Mouse (Mus musculus): ENCODE results near the gene Abcc10. TPM values are rescaled to one million over a fixed set of nuclear protein-coding genes. Genes with fewer than 3 reads are reported as not detected.

Abcc10 gene
- polyA plus RNA-seq, 1 experiment from 2014 or later, result 9.1 TPM

DNA sequence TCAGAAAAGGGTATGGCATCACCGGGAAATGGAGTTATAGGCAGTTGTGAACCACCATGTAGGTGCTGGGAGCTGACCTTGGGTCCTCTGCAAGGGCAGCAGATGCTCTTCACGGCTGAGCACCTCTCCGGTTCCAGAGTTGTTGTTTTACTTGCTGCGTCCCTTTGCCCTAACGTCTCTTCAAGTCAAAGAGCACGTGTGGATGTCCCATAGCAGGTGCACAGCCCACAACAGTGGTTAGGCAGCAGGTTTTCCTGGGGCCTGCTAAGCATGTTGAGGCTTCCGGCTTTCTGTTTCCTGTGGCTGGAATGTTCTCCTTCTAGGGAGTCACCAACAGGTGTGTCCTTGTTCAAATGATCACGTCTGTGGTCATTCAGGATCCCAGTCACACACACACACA lies 44.2 kb downstream of the Abcc10 start:
- WGBS, result 87% methylated on average over 8 of the region's 8 CpGs
- Histone ChIP-seq H3K9me3 (no peaks in the 10 kb centered on the region), H3K4me1 (replicated peaks) (peaks cover 28% of the 10 kb centered on the region), H3K4me3 (replicated peaks) (no peak overlapping the region), H3K4me2 (replicated peaks) (no peak overlapping the region), H3K27ac (no peak overlapping the region), H3K27me3 (no peaks in the 10 kb centered on the region), H3K9ac (replicated peaks) (no peak overlapping the region), H3K36me3 (0 out of 2 replicates have a peak, but pooled peaks cover 6% of the 10 kb centered on the region)
- ATAC-seq, result no peak

DNA sequence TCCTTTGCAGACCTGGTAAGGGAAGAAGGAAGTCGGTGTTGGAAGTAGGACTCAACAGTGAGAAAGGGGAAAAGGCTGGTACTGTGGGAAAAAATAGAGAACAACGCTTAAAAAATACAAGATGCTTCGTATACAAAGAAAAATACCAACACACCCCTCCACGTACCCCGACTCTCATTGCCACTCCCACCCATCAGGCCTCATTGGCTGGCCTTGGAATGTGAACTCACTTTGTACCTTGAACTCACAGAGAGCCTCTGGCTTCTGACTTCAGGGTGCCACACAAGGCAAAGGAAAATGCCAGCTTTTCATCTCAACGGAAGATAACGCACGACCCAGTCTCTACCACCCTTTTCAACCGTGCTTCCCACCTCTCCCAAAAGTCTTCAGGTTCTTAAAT lies 45.0 kb downstream of the Abcc10 start:
- Histone ChIP-seq H3K36me3 (peaks cover 12% of the 10 kb centered on the region), H3K27ac (0 out of 2 replicates have a peak overlapping the region, but pooled peaks have one; percentile 14), H3K27me3 (no peaks in the 10 kb centered on the region), H3K4me1 (replicated peaks) (peaks cover 28% of the 10 kb centered on the region), H3K4me3 (replicated peaks) (peak overlapping the region; percentile 56), H3K4me2 (replicated peaks) (peak overlapping the region; percentile 91), H3K9me3 (no peaks in the 10 kb centered on the region), H3K9ac (replicated peaks) (no peak overlapping the region; the same call in 1 of the 2 replicates)
- ATAC-seq, result no peak
- WGBS, result 26% methylated on average over 9 of the region's 9 CpGs

DNA sequence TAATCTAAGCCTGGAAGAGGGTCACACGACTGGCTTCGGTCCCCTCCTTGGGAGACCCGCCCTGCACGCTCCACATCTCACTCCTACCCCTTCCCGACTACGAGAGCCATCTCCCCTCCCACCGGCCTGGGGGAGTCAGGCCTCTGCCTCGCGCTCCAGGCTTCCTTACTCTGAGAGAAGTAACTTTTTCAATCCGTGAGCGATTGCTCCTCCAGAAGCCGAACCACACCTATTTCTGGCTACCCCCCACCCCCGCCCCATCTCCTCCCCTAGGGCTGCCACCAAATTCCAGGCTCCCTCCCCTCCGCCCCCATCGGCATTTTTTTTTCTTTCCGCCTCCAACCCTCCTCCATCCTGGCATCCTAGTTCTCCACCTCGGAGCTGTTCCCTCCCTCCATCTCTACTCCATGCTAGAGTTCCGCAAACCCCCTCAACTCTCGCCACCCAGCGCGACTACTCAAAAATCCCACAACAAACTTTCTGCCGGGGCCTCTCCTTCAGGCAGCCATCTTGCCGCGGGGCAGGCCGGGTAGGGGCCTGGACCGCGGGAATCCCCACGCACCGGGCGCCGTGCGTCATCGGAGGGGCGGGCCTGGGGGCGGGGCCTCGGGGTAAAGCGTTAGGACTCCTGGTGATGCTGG lies 45.5 kb downstream of the Abcc10 start, which contains the start of gene Tjap1:
TSS of gene Tjap1 (minus strand) at position 544 of the 641 bp plus-strand sequence.
- H3K27me3 ChIP-seq, result no peaks in the 10 kb centered on the region
- WGBS, result under 1% methylated on average over 37 of the region's 37 CpGs
- H3K9ac ChIP-seq (replicated peaks), result peak within 1 kb of the TSS; percentile 78

DNA sequence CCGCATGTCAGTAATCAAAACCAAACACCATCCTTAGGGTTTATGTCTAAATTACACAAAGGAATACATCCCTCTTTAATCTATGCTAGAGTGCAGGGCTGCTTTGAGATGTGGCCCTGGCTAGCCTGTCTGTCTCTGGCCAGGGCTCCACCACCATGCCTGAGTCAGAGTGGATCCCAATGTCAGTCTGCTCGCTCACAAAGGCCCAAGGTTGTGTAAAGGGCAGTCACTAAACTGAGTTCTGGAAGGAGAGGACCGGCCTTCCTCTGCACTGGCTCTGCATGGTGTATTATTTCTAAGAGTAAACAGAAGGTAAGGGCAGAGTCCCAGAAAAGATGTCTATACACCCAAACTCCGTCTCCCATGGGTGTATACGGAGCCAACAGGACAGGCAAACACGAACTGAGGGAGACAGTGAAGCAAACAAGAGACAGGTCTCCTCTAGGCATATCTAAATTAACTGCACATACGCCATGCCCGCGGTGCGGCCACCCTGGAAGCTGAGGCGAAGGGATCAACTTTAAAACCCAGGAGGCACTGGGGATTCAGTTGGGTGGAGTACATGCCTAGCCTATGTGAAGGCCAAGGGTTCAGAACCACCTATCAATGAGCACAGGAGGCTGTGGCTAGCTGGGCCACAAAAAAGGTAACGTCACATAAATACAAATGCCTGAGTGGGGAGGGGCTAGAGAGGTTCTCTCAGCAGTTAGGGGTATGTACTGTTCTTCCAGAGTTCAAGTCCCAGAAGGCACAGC lies 50.0 kb downstream of the Abcc10 start:
- H3K27ac ChIP-seq, result no peak overlapping the region
- H3K9me3 ChIP-seq, result no peaks in the 10 kb centered on the region
- H3K36me3 ChIP-seq, result peaks cover 19% of the 10 kb centered on the region
- ATAC-seq, result no peak
- WGBS, result 91% methylated on average over 12 of the region's 12 CpGs
- no peak overlapping the region for H3K4me2 ChIP-seq (replicated peaks)
- H3K9ac ChIP-seq (replicated peaks), result no peak overlapping the region
- H3K4me3 ChIP-seq (replicated peaks), result no peak overlapping the region
- peaks cover 18% of the 10 kb centered on the region for H3K4me1 ChIP-seq (replicated peaks)
- no peaks in the 10 kb centered on the region for H3K27me3 ChIP-seq

More for the DNA sequence above, 45.5 kb downstream of the Abcc10 start, which contains the start of gene Tjap1:
- H3K36me3 ChIP-seq, result peaks cover 16% of the 10 kb centered on the region
- peak within 1 kb of the TSS; percentile 56 for H3K4me3 ChIP-seq (replicated peaks)
- peak within 1 kb of the TSS; percentile 14; the same call in 1 of the 2 replicates for H3K27ac ChIP-seq
- ATAC-seq, result peak; percentile 97
- peaks cover 24% of the 10 kb centered on the region for H3K4me1 ChIP-seq (replicated peaks)
- H3K4me2 ChIP-seq (replicated peaks), result peak within 1 kb of the TSS; percentile 91
- H3K9me3 ChIP-seq, result no peaks in the 10 kb centered on the region

DNA sequence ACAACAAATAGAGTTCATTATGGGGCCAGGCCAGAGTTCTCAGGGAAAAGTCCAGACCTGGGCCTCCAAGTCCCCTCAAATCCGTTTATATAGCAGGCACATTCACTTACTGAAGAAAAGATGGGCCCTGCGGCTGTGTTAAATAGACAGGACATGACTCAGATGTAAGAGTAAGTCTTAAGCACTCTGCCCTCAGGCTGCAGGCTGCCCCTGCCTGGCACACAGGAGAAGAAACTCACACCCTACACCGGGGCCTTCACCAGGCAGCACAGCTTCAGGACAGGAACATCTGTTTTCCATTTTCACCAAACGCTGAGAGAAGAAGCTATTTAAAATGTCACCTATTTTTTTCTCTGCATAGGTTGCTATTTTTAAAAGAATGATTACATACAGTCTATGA lies 50.6 kb downstream of the Abcc10 start:
- Histone ChIP-seq H3K4me3 (replicated peaks) (no peak overlapping the region), H3K9ac (replicated peaks) (no peak overlapping the region), H3K9me3 (no peaks in the 10 kb centered on the region), H3K4me2 (replicated peaks) (no peak overlapping the region), H3K36me3 (peaks cover 19% of the 10 kb centered on the region), H3K4me1 (replicated peaks) (peaks cover 15% of the 10 kb centered on the region), H3K27me3 (no peaks in the 10 kb centered on the region), H3K27ac (no peak overlapping the region)
- no peak for ATAC-seq
- WGBS, result 85% methylated on average over 4 of the region's 4 CpGs

DNA sequence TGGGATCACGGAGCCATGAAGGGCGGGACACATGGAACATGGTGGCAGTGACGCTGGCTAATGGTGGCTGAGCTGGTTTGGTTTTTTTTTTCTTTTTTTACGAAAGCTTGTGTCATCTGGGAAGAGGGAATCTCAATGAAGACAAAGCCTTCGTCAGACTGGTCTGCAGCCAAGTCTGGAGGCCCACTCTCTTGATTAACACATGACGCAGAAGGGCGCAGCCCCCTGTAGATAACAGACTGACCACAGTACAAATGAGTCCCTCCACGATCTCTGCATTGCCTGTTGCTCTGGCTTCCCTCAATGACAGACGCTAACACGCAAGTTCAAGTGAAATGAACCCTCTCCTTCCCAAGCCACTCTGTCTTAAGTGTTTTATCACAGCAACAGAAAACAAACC lies 52.6 kb downstream of the Abcc10 start:
- no peaks in the 10 kb centered on the region for H3K27me3 ChIP-seq
- H3K36me3 ChIP-seq, result peaks cover 36% of the 10 kb centered on the region
- H3K4me3 ChIP-seq (replicated peaks), result no peak overlapping the region
- H3K4me1 ChIP-seq (replicated peaks), result no peaks in the 10 kb centered on the region
- H3K4me2 ChIP-seq (replicated peaks), result no peak overlapping the region
- WGBS, result 94% methylated on average over 10 of the region's 10 CpGs
- ATAC-seq, result no peak
- H3K9ac ChIP-seq (replicated peaks), result no peak overlapping the region
- H3K27ac ChIP-seq, result no peak overlapping the region
- no peaks in the 10 kb centered on the region for H3K9me3 ChIP-seq

DNA sequence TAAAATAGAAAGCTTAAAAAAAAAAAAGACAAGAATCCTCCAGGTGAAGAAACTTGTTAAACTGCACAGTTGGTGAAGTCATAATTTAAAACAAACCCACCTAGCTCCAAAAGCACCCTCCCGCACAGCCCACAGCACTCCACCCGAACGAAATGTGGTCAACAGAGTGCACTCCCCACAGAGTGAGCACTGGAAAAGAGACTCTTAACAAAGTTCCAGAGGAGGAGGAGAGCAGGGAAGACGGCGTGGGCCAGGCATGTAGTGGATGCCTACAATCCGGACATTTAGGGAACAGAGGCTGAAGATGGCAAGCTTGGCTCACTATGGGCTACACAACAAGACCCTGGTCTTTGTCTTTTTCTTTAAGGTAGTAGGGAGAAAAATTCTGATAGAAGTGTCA lies 53.1 kb downstream of the Abcc10 start:
- Histone ChIP-seq H3K4me2 (replicated peaks) (no peak overlapping the region), H3K9ac (replicated peaks) (no peak overlapping the region), H3K27me3 (no peaks in the 10 kb centered on the region), H3K9me3 (no peaks in the 10 kb centered on the region), H3K27ac (no peak overlapping the region), H3K4me1 (replicated peaks) (no peaks in the 10 kb centered on the region), H3K4me3 (replicated peaks) (no peak overlapping the region), H3K36me3 (peaks cover 41% of the 10 kb centered on the region)
- ATAC-seq, result no peak
- WGBS, result 93% methylated on average over 6 of the region's 6 CpGs

DNA sequence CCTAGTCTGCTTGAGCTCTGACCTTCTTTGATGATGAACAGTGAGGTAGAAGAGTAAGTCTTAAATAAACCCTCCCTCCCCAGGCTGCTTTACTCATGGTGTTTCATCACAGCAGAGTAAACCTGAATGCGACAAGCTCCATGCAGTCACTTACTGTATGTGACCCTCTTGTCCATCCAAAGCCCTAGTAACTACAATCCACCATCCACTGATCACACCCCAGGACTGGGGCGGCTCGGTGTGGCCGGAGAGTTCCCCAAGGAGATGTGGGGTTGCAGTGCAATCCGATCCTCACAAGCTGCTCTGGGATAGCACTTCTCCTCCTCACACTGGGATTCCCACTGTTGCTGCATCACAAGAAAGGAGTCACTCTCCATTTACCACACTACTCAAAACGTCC lies 53.7 kb downstream of the Abcc10 start:
- no peak for ATAC-seq
- WGBS, result 81% methylated on average over 6 of the region's 6 CpGs
- no peaks in the 10 kb centered on the region for H3K9me3 ChIP-seq
- H3K4me2 ChIP-seq (replicated peaks), result no peak overlapping the region
- no peaks in the 10 kb centered on the region for H3K4me1 ChIP-seq (replicated peaks)
- peaks cover 46% of the 10 kb centered on the region for H3K36me3 ChIP-seq
- H3K4me3 ChIP-seq (replicated peaks), result no peak overlapping the region
- H3K27me3 ChIP-seq, result no peaks in the 10 kb centered on the region
- no peak overlapping the region for H3K27ac ChIP-seq
- no peak overlapping the region for H3K9ac ChIP-seq (replicated peaks)

DNA sequence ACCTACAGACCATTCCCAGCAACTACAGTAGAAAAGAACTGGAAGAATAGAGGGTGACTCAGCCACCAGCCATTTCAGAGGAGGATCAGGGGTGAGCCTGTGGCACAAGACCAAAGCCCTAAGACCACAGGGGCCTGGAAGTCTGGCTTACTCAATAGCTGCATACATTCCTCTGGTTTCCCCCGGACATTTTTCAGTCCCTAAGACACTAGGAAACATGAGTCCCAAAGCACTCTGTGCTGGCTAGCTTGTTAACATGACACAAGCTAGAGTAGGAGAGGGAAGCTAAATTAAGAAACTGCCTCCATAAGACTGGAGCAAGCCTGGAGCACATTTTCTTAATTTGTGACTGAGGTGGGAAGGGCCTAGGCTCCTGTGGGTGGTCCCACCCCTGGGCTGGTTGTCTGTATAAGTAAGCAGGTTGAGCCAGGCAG lies 54.3 kb downstream of the Abcc10 start:
- no peak overlapping the region for H3K9ac ChIP-seq (replicated peaks)
- WGBS, result 79% methylated on average over 1 of the region's 1 CpGs
- peaks cover 47% of the 10 kb centered on the region for H3K36me3 ChIP-seq
- no peak overlapping the region for H3K27ac ChIP-seq
- H3K4me1 ChIP-seq (replicated peaks), result no peaks in the 10 kb centered on the region
- H3K9me3 ChIP-seq, result no peaks in the 10 kb centered on the region
- no peak overlapping the region for H3K4me3 ChIP-seq (replicated peaks)
- no peak overlapping the region for H3K4me2 ChIP-seq (replicated peaks)
- ATAC-seq, result no peak
- no peaks in the 10 kb centered on the region for H3K27me3 ChIP-seq

DNA sequence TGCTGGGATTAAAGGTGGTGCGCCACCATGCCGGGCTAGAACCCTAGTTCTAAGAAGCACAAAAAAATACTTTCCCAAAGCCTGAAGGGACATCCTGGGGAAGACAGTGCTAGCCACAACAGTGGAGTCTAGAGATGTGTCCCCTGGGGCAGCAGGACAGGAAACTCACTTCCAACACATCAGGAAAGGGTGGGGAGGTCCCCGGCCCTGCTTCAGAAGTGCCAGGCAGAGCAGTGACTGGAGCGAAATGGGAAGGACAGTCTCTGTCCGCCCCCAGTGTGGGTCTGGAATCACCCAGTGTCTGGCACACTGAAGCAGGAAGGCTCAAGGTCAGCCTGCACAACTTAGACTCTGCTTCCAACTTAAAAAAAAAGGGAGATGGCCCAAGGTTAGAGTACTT lies 55.5 kb downstream of the Abcc10 start:
- Histone ChIP-seq H3K9me3 (no peaks in the 10 kb centered on the region), H3K36me3 (peaks cover 38% of the 10 kb centered on the region), H3K4me3 (replicated peaks) (no peak overlapping the region), H3K9ac (replicated peaks) (no peak overlapping the region), H3K27me3 (no peaks in the 10 kb centered on the region), H3K4me2 (replicated peaks) (no peak overlapping the region), H3K27ac (no peak overlapping the region), H3K4me1 (replicated peaks) (no peaks in the 10 kb centered on the region)
- WGBS, result 88% methylated on average over 5 of the region's 5 CpGs
- ATAC-seq, result 0 out of 2 replicates have a peak, but pooled peaks have one; percentile 45

DNA sequence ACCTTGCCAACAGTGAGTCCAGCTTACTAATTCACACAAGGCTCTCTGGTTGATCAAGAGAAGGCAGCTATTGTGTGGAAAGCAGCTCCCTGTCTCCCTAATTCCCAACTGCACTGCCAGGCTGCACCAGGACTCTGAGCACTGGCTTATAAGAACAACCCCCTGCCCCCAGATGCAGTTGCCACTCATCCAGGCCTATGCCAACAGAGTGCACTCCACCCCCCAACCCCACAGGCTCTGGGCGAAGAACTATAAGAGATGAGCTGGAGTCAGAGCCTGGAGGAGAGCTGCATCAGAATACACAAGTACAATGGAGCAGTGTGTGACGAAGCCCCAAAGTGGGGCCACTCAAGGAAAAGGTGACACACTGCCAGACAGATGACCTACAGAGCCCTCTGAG lies 56.1 kb downstream of the Abcc10 start:
- H3K27me3 ChIP-seq, result no peaks in the 10 kb centered on the region
- H3K9me3 ChIP-seq, result no peaks in the 10 kb centered on the region
- peaks cover 33% of the 10 kb centered on the region for H3K36me3 ChIP-seq
- no peak overlapping the region for H3K4me3 ChIP-seq (replicated peaks)
- no peak overlapping the region for H3K27ac ChIP-seq
- H3K9ac ChIP-seq (replicated peaks), result no peak overlapping the region
- no peaks in the 10 kb centered on the region for H3K4me1 ChIP-seq (replicated peaks)
- ATAC-seq, result no peak
- WGBS, result 95% methylated on average over 2 of the region's 2 CpGs
- no peak overlapping the region for H3K4me2 ChIP-seq (replicated peaks)

DNA sequence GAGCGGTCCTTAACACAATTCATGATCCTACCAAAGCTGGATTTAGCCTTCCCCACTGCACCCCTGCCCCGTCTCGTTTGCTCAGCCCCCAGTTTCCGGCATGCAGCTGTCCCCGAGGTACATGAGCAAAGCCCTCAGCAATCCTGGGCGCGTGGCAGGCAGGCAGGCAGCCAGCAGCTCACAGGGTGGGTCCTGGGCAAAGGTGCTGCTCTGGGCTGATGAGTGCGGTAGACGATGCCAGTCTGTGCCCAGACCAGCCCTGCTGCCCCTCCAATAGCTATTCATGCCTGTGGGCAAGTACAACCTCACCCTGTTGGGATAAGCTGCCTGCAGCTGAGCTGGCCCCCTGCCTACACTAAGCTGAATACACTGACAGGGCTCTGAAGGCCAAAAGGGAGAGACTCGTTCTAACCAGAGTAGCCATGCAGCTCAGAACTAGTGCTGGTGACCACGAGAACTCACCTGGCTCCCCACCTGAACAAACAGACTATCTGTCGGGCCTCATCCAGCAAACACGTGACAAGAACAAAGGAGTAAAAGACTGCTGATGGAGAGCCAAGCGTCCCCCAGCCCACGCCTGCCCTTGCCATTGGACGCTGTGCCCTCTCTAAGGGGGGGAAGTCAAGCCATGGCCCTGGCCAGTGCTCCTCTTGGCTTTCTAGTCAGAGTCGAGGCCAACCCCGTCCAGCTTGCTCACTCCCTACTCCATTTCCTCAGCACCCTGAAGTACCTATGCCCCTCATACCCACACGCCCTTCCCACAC lies 58.2 kb downstream of the Abcc10 start:
- Histone ChIP-seq H3K9ac (replicated peaks) (peak overlapping the region; percentile 48; the same call in 1 of the 2 replicates), H3K27ac (no peak overlapping the region), H3K9me3 (no peaks in the 10 kb centered on the region), H3K27me3 (no peaks in the 10 kb centered on the region), H3K4me2 (replicated peaks) (no peak overlapping the region), H3K36me3 (peaks cover 36% of the 10 kb centered on the region), H3K4me1 (replicated peaks) (0 out of 2 replicates have a peak, but pooled peaks cover 2% of the 10 kb centered on the region), H3K4me3 (replicated peaks) (no peak overlapping the region)
- no peak for ATAC-seq
- WGBS, result 86% methylated on average over 19 of the region's 19 CpGs
